Mouse (Mus musculus) hindbrain, embryonic 10.5 days (tissue): ENCODE measurements around the gene Iqsec1. TPM values are rescaled to one million over a fixed set of nuclear protein-coding genes. Genes with fewer than 3 reads are reported as not detected.

Experiments used
- DNase-seq: peaks from one replicate; pipeline ENCODE4 v3.0.0-alpha.2; 2017; ENCODE audit warnings: low spot score
- H3K27ac ChIP-seq: fragments of 300-500 bp; sonication (generic); 2 replicates; pipeline ENCODE4 v1.5.1; 2016; ENCODE audit warnings: mild to moderate bottlenecking, moderate library complexity
- H3K27me3 ChIP-seq: fragments of 300-500 bp; sonication (generic); 2 replicates; pipeline ENCODE4 v1.6.1; 2016; ENCODE audit warnings: mild to moderate bottlenecking; ENCODE audit not compliant: poor library complexity, insufficient read depth, severe bottlenecking
- H3K36me3 ChIP-seq: fragments of 300-500 bp; sonication (generic); 2 replicates; pipeline ENCODE4 v1.6.1; 2016; ENCODE audit warnings: mild to moderate bottlenecking, moderate library complexity
- H3K4me1 ChIP-seq: fragments of 300-500 bp; sonication (generic); replicated peaks from 2 replicates; pipeline ENCODE4 v1.6.1; 2016; ENCODE audit warnings: mild to moderate bottlenecking
- H3K4me3 ChIP-seq: fragments of 300-500 bp; sonication (generic); 2 replicates; pipeline ENCODE4 v1.5.1; 2016; ENCODE audit warnings: mild to moderate bottlenecking, moderate library complexity
- H3K9me3 ChIP-seq: fragments of 300-500 bp; sonication (generic); 2 replicates; pipeline ENCODE4 v1.6.1; 2016; ENCODE audit warnings: mild to moderate bottlenecking, moderate library complexity
- WGBS: fragments of 180-500 bp; shearing (Covaris S2); methylation state at CpG from one replicate; pipeline ENCODE4 v1.1.7; 2016; 5-methylcytosine and 5-hydroxymethylcytosine counted together
- polyA plus RNA-seq: library from polyadenylated mRNA; unstranded; fragments of >200 nt; fragmentation: Nextera tagmentation; extraction: Ambion mirVana; gene quantifications from 2 replicates; pipeline ENCODE4 v1.2.1, GENCODE M21; 2016

Iqsec1 gene
- polyA plus RNA-seq, 1 experiment from 2014 or later: 13.8 TPM

DNA sequence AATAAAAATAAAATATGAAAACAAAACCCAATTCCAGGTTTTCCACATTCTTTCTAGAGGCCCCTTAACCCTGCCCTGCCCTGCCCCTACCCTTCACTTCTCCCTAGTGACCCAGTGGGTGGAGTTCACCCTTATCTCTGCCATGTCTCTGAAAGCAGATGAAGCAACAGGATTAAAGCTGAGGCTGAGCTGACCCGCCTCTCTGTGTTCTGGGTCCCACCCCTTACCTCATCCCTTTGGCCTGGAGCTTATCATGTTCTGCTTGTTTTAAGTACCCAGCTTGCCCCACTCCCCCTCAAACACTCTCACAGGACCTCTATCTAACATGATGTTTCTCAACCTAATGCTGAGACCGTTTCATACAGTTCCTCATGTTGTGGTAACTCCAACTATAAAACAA is 238.4 kb downstream of the Iqsec1 start:
- WGBS: 60% methylated on average over 2 of the region's 2 CpGs
- Histone ChIP-seq H3K27ac (no peak overlapping the region), H3K4me3 (no peak overlapping the region), H3K27me3 (no peaks in the 10 kb centered on the region), H3K4me1 (peaks cover 13% of the 10 kb centered on the region; the same call in 1 of the 2 replicates), H3K9me3 (no peaks in the 10 kb centered on the region), H3K36me3 (peaks cover 7% of the 10 kb centered on the region; the same call in 1 of the 2 replicates)
- no peak for DNase-seq

DNA sequence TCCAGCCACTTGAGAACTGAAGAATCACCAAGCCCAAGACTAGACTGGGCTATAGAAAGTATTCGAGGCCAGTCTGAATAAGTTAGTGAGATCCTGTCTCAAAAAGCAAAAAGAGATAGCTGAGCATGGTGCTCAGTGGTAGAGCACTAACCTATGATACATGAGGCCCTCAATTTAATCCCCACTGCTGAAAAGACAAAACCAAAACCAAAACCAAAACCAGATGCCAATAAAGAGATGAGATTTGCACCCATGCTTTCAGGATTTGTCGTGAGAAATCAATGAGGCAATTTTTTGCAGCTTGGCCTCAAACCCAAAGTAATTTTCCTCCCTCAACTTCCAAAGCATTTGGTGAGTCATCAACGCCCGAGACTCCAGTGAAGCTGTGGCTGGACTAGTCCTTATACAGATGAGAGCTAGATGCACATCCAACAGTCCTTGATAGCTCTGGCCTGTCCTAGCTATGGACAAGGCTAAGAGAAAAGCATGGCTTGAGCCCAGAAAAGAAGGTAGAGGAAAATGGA is 239.0 kb downstream of the Iqsec1 start:
- Histone ChIP-seq H3K27me3 (no peaks in the 10 kb centered on the region), H3K27ac (no peak overlapping the region), H3K36me3 (peaks cover 7% of the 10 kb centered on the region; the same call in 1 of the 2 replicates), H3K9me3 (no peaks in the 10 kb centered on the region), H3K4me1 (peaks cover 13% of the 10 kb centered on the region; the same call in 1 of the 2 replicates), H3K4me3 (no peak overlapping the region)
- WGBS: 88% methylated on average over 4 of the region's 4 CpGs
- no peak for DNase-seq

DNA sequence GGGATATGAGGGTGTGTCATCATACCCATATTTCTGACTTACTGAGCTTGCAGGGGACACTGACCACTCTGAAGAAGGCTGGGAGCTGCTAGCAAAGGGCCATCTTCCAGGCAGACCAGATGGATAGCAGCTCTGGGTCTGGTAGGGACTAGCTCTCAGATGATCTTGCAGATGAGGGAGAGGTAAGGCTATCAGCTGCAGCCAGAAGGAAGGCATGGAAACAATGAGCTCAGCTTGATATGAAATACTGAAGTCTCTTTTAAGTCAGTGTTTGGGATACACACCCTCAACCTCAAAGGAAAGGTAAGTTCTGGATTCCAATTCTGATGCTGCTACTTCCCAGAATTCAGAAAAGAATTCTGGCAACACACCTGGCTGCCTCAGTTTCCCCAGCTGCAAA is 239.5 kb downstream of the Iqsec1 start:
- H3K27ac ChIP-seq: no peak overlapping the region
- no peak for DNase-seq
- H3K36me3 ChIP-seq: peaks cover 7% of the 10 kb centered on the region; the same call in 1 of the 2 replicates
- H3K4me1 ChIP-seq: peaks cover 13% of the 10 kb centered on the region; the same call in 1 of the 2 replicates
- H3K4me3 ChIP-seq: no peak overlapping the region
- no peaks in the 10 kb centered on the region for H3K27me3 ChIP-seq
- H3K9me3 ChIP-seq: no peaks in the 10 kb centered on the region

DNA sequence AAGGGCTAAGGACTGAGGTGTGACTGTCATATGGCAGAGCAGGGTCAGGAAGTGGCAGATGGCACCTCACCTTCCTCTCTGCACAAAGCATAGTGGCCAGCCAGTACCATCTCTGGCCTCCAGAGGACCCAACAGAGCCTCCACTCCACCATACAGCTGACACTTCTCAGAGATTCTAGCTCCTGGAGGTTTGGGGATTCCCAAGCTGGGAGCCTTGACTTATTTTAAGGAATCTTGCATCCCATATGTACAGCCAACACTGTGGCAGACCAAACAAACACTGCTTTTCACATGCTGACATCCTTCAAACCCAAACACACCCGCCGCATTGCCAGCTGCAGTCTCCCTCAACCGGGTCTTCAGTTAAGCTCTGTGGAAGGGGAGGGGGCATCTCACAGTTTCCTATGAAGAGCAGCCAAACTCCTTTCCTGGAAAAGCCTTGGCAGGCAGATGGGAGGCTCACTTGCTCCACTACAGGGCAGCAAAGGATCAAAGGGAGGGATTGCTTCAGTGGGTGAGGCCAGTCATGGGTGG is 242.1 kb downstream of the Iqsec1 start:
- Histone ChIP-seq H3K4me3 (no peak overlapping the region), H3K27ac (no peak overlapping the region), H3K4me1 (peaks cover 19% of the 10 kb centered on the region), H3K27me3 (no peaks in the 10 kb centered on the region), H3K9me3 (no peaks in the 10 kb centered on the region), H3K36me3 (peaks cover 7% of the 10 kb centered on the region; the same call in 1 of the 2 replicates)
- DNase-seq: no peak
- 75% methylated on average over 3 of the region's 3 CpGs for WGBS

DNA sequence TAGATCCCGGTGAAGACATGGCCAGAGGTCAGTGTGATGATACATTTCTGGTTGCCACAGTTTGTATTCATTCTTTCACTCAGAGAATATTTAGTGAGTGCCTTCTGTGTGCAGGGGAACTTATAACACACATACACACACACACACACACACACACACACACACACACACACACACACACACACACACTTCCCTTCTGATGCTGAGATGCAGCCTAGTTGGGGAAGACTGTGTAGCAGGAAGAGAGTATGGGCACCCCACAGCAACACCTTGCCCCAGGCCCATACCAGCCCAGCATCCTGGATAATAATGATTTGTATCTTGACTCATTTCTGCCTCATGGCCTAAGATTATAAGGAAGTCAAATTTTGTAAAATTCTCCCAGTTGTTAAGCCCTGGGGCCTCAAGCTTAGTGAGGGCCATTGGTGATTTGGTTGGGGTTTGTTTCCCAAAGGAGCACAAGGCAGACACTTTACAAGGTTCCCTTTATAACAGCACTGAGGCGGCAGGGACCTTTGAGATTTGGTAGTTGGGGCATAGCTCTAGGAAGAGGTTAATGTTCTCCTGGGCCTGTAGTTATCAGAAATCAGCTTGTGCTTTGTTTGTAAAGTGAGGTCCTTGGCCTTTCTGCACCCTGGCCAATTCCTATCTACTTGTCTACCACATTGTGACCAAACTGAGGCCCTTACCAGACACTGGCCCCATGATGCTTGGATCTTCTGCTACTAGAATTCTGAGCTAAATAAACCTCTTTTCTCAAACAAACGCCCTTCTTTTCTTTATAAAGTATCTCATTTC is 242.9 kb downstream of the Iqsec1 start:
- Histone ChIP-seq H3K27me3 (no peaks in the 10 kb centered on the region), H3K27ac (no peak overlapping the region), H3K36me3 (peaks cover 7% of the 10 kb centered on the region; the same call in 1 of the 2 replicates), H3K9me3 (no peaks in the 10 kb centered on the region), H3K4me3 (no peak overlapping the region), H3K4me1 (peaks cover 25% of the 10 kb centered on the region)
- DNase-seq: no peak
- 87% methylated on average over 3 of the region's 3 CpGs for WGBS

DNA sequence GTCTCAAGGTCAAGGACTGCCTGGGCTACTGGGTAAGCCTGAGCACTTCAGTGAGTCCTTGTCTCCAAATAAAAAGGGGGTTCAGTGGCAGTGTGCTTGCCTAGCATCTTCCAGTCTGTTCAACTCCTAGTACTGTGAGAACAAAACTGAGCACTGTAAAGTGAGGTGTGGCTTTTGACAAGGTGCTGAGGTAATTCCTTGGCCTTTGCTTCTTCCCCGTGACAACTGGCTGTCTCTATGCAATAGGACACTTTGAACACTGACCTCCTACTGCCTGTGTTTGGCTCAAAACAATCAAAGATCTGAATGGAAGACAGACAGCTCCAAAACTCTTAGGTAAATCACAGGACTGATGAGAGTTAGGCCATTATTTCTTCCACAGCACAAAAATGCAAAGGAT is 246.0 kb downstream of the Iqsec1 start:
- 60% methylated on average over 1 of the region's 1 CpGs for WGBS
- H3K27me3 ChIP-seq: no peaks in the 10 kb centered on the region

DNA sequence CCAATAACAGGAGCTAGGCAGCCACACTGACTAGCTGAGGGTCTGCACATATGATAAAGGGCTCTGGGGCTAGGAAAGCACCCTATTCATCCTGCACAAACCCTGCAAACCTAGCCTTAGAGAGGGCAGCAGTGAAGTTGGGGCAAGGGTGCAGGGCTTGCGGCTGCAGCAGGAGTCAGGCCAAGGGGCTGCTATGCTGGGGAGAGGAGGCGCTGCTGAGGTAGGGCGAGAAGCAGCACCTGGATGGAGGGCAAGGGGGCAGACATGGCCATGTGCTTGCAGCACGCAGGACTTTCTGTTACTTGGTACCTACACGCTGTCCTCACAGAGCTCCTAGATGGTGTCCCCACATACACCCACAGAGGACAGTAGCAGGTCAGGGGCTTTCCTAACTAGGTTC is 246.8 kb downstream of the Iqsec1 start:
- Histone ChIP-seq H3K4me1 (peaks cover 33% of the 10 kb centered on the region), H3K27ac (peak overlapping the region; percentile 17; the same call in 1 of the 2 replicates), H3K27me3 (no peaks in the 10 kb centered on the region), H3K9me3 (no peaks in the 10 kb centered on the region), H3K36me3 (no peaks in the 10 kb centered on the region), H3K4me3 (no peak overlapping the region)
- no peak for DNase-seq
- WGBS: 91% methylated on average over 5 of the region's 5 CpGs

More for the DNA sequence above, 246.0 kb downstream of the Iqsec1 start:
- Histone ChIP-seq H3K4me1 (peaks cover 26% of the 10 kb centered on the region), H3K27ac (no peak overlapping the region), H3K4me3 (no peak overlapping the region), H3K9me3 (no peaks in the 10 kb centered on the region), H3K36me3 (no peaks in the 10 kb centered on the region)
- no peak for DNase-seq

DNA sequence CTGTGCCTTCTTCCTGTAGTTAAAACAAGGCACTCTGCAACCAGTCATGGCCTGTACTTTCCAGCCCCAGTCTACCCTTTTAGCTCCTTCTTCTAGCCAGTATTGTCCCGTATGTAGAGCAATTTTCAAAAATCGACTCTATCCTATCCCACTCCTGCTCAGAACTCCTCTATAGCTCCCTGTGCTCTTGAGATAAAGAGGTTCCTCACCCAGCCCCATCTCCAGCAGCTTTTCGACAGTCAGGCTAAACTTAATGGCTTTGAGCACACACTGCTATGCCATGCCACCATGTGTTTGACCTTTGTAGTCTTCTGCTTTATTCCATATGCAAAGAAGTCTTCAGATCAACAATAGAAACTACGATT is 247.4 kb downstream of the Iqsec1 start:
- Histone ChIP-seq H3K9me3 (no peaks in the 10 kb centered on the region), H3K4me3 (no peak overlapping the region), H3K27ac (no peak overlapping the region), H3K36me3 (no peaks in the 10 kb centered on the region), H3K27me3 (no peaks in the 10 kb centered on the region), H3K4me1 (peaks cover 34% of the 10 kb centered on the region)
- no peak for DNase-seq
- 75% methylated on average over 4 of the region's 4 CpGs for WGBS

DNA sequence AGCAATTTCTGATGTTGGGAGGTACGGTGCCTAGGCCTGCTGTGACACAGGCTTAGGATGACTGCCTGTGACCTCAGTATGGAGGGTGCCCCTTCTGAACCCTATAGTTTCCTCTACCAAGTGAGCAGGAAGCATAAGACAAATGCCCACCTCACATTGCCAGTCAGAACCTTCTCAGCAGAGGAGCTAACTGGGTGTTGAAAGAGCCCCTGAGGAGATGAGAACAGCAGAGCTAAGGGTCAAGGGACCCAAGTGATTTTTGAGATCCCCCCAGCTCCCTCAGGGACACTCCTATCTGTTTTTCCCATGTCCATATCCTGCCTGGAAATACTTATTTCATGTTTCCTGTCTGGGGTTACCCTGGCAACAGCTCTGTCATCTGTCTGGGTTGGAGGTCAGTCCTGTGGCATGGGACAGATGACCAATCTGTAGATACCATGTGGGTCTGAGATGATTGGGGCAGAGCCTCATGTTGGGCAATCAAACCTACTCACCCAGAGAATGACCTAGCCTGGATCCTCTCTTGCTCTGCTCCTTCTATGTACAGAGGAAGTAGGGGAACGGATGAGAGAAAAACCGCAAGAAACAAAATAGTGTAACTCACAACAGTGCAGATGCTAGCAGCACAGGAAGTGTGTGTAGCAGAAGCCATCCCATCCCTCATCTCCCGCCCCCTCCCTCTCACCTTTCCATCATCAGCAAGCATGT is 248.0 kb downstream of the Iqsec1 start:
- 83% methylated on average over 4 of the region's 4 CpGs for WGBS
- Histone ChIP-seq H3K36me3 (no peaks in the 10 kb centered on the region), H3K4me1 (peaks cover 39% of the 10 kb centered on the region), H3K27me3 (peaks cover 4% of the 10 kb centered on the region; the same call in 1 of the 2 replicates), H3K27ac (no peak overlapping the region), H3K9me3 (no peaks in the 10 kb centered on the region), H3K4me3 (no peak overlapping the region)
- DNase-seq: no peak

DNA sequence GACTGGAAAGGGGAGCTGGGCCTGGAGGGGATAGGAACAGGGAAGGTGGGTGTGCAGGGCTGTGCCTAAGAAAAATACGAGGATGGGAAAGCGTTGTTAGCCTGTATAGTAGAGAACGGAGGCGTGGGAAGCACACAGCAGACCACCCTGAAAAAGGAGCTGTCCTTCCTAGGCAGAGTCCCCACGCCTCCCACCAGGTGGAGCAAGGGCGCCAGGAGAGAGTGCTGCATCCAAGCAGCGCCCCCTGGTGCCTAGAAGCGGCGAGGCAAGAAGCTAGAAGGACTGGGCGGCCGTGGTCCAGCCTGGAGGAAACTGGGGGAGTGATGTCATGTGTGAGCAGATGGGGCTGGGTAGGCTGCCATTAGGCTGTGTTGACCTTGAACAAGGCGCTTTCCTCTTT is 251.1 kb downstream of the Iqsec1 start:
- Histone ChIP-seq H3K27me3 (peaks cover 11% of the 10 kb centered on the region), H3K27ac (peak overlapping the region; percentile 87)
- WGBS: 1% methylated on average over 12 of the region's 12 CpGs

DNA sequence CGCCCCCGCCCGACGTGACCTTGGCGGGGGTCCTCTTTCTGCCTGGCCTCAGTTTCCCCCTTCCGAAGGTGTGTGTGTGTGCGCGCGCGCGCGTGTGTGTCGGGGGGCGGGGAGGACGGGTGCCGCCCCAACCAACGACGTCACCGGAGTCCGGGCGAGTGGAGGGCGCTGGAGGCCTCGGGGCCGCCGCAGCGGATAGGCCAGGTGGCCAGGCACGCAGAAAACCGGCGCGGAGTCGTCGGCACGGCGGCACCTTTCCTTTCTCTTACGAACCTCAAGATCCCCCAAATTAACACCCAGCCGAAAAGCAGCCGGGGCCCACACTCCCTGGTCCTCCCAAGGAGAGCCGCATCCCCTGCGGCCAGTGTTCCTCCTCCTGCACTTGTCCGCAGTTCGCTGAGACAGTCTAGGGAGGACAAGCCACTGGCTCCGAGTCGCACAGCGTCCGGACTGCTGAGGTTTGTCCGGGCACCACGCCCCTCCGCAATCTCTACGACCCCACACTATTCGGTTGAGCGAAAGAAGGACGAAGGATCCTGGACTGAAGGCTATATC is 251.7 kb downstream of the Iqsec1 start:
- Histone ChIP-seq H3K4me3 (peak overlapping the region; percentile 79), H3K27me3 (peaks cover 11% of the 10 kb centered on the region), H3K9me3 (no peaks in the 10 kb centered on the region), H3K36me3 (no peaks in the 10 kb centered on the region), H3K4me1 (peaks cover 56% of the 10 kb centered on the region), H3K27ac (peak overlapping the region; percentile 87)
- under 1% methylated on average over 50 of the region's 52 CpGs for WGBS
- peak; percentile 63 for DNase-seq

More for the DNA sequence above, 251.1 kb downstream of the Iqsec1 start:
- H3K4me3 ChIP-seq: peak overlapping the region; percentile 79
- DNase-seq: peak; percentile 93
- peaks cover 53% of the 10 kb centered on the region for H3K4me1 ChIP-seq
- no peaks in the 10 kb centered on the region for H3K36me3 ChIP-seq
- H3K9me3 ChIP-seq: no peaks in the 10 kb centered on the region

DNA sequence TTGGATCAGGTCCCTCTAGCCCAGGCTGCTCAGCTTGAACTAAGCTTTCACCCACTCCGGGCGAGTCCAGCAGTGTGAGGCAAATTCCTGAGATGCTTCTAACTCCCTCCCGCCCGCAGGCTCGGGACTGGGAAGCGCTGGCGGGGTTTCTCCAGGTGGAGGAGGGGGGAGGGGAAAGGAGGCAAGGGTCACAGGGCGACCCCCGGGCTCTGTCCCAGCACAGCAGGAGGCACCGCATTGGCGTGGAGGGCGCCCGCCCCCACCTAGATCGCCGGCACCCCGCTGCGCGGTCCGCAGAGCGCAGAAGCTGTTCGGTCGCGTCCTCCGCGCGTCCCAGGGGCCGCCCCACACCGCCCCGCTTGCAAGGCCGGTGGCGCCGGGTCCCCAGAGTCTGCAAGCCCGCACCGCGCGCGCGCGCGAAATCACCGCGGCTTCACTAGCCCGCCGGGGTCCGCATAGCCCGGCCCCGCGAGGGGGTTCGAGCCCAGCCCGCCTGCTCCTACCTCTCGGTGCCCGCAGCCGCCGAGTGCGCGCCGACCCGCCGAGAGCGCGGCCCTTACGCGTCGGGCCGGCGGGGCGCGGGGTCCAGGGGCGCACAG is 252.3 kb downstream of the Iqsec1 start:
- H3K9me3 ChIP-seq: no peaks in the 10 kb centered on the region
- peak; percentile 53 for DNase-seq
- peak overlapping the region; percentile 79 for H3K4me3 ChIP-seq
- under 1% methylated on average over 66 of the region's 69 CpGs for WGBS
- H3K27me3 ChIP-seq: peaks cover 11% of the 10 kb centered on the region
- H3K27ac ChIP-seq: peak overlapping the region; percentile 87
- H3K4me1 ChIP-seq: peaks cover 58% of the 10 kb centered on the region
- H3K36me3 ChIP-seq: no peaks in the 10 kb centered on the region
